Mouse (Mus musculus) stomach, postnatal 0 days (tissue): ENCODE results near the gene Pfkp.

Experiments used
- CTCF ChIP-seq: IDR thresholded peaks from 2 replicates; pipeline ENCODE4 v1.5.1; 2016; ENCODE audit warnings: antibody characterized with exemption, low read depth, mild to moderate bottlenecking, moderate library complexity
- EP300 ChIP-seq: optimal IDR thresholded peaks from 2 replicates; pipeline ENCODE3; 2016; ENCODE audit warnings: antibody characterized with exemption

GRCm38 (mm10) chr13:6624121-6624520 lies 24.5 kb downstream of the Pfkp start:
- TF ChIP-seq CTCF: no peak
- TF ChIP-seq EP300: no peak
